Mouse (Mus musculus) myocyte (in vitro differentiated cells): ENCODE measurements around the gene Tdrkh.

Source experiments
- CEBPB ChIP-seq: IDR thresholded peaks from 2 replicates; pipeline ENCODE4 v1.6.1; 2011; ENCODE audit warnings: mild to moderate bottlenecking, moderate library complexity; ENCODE audit not compliant: poor library complexity, insufficient read depth, severe bottlenecking
- E2F4 ChIP-seq: IDR thresholded peaks from one replicate; pipeline ENCODE4 v1.6.1; 2011; ENCODE audit warnings: mild to moderate bottlenecking, control low read depth, moderate library complexity; ENCODE audit not compliant: insufficient read depth
- MAX ChIP-seq: IDR thresholded peaks from one replicate; pipeline ENCODE4 v1.6.1; 2011; ENCODE audit warnings: low read depth, mild to moderate bottlenecking, control low read depth
- MYOD1 ChIP-seq, 3 experiments: IDR thresholded peaks; one replicate each; pipeline ENCODE4 v1.6.1; 2011; ENCODE audit warnings: control low read depth in 2 of 3, low read depth in 2 of 3, mild to moderate bottlenecking in 2 of 3, moderate library complexity in 1 of 3; ENCODE audit not compliant: insufficient read length in 2 of 3, control insufficient read depth in 1 of 3
- MYOG ChIP-seq, 3 experiments: IDR thresholded peaks; one replicate each; pipeline ENCODE4 v1.6.1; 2011; ENCODE audit warnings: control low read depth in 2 of 3, low read depth in 2 of 3, mild to moderate bottlenecking in 2 of 3; ENCODE audit not compliant: insufficient read length in 2 of 3, control insufficient read depth in 1 of 3, insufficient read depth in 1 of 3
- POLR2A ChIP-seq: IDR thresholded peaks from one replicate; pipeline ENCODE4 v1.6.1; 2011; ENCODE audit warnings: low read depth, mild to moderate bottlenecking, control low read depth, moderate library complexity; ENCODE audit not compliant: insufficient read length
- POLR2AphosphoS2 ChIP-seq: IDR thresholded peaks from one replicate; pipeline ENCODE4 v1.6.1; 2011; ENCODE audit warnings: low read depth, control low read depth; ENCODE audit not compliant: insufficient read length
- TCF12 ChIP-seq: IDR thresholded peaks from one replicate; pipeline ENCODE4 v1.6.1; 2011; ENCODE audit warnings: mild to moderate bottlenecking, control low read depth; ENCODE audit not compliant: poor library complexity, insufficient read depth, severe bottlenecking
- TCF3 ChIP-seq: IDR thresholded peaks from one replicate; pipeline ENCODE4 v1.6.1; 2011; ENCODE audit warnings: low read depth, control low read depth; ENCODE audit not compliant: insufficient read length
- USF1 ChIP-seq: IDR thresholded peaks from one replicate; pipeline ENCODE4 v1.6.1; 2011; ENCODE audit warnings: low read depth, mild to moderate bottlenecking, control low read depth, moderate library complexity

- no peak for TF ChIP-seq POLR2A
- TF ChIP-seq MAX, result no peak
- TF ChIP-seq TCF12, result no peak
- no peak for TF ChIP-seq POLR2AphosphoS2
- TF ChIP-seq USF1, result no peak
- no peak for TF ChIP-seq MYOG (IDR thresholded peaks at IDR 0.05; ENCODE audit: control insufficient read depth in 1 of 3, insufficient read depth in 1 of 3, insufficient read length in 2 of 3, low read depth in 2 of 3)
- TF ChIP-seq TCF3, result no peak
- no peak for TF ChIP-seq E2F4
- TF ChIP-seq CEBPB, result no peak
- no peak for TF ChIP-seq MYOD1 (IDR thresholded peaks at IDR 0.05; ENCODE audit: control insufficient read depth in 1 of 3, insufficient read length in 2 of 3, low read depth in 2 of 3)
Observed at GRCm38 (mm10) chr3:94396336-94396735, 16.7 kb upstream of the Tdrkh start.
